Mouse (Mus musculus): ENCODE data around the gene Nf1. TPM values are rescaled to one million over a fixed set of nuclear protein-coding genes. Genes with fewer than 3 reads are reported as not detected.

Nf1 gene
- 4.5 TPM for polyA plus RNA-seq (2014; fragmentation: Illumina TruSeq; extraction: RNeasy Lipid Tissue Mini Kit (QIAGEN cat#74804); ENCODE audit: insufficient read depth, low read depth, low replicate concordance)

DNA sequence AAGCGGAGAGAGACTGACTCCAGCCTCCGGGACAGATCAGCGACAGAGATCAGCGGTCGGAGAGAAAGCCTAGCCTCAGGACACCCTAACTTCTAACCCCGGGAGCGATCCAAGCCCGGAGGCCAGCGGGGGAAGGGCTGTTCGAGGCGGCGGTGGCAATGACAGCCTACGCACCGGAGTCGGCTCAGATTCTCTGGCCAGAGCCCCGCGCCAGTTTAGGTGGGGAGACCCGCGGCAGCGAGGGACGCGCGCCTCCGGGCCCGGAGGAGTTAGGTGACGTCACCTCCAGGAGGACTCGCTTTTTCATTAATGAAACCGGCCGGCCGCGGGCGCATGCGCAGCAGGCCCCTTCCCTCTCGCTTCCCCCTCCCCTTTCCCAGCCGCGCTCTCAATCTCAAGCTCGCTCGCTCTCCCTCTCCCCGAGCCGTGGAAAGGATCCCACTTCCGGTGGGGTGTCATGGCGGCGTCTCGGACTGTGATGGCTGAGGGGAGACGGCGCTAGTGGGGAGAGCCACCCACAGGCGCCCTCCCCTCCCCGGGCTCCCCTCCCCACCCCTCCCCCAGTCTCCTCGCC is at the start of gene Nf1:
Gene Nf1, plus strand, starts transcription at position 460 of the 574 bp plus-strand sequence.

DNA sequence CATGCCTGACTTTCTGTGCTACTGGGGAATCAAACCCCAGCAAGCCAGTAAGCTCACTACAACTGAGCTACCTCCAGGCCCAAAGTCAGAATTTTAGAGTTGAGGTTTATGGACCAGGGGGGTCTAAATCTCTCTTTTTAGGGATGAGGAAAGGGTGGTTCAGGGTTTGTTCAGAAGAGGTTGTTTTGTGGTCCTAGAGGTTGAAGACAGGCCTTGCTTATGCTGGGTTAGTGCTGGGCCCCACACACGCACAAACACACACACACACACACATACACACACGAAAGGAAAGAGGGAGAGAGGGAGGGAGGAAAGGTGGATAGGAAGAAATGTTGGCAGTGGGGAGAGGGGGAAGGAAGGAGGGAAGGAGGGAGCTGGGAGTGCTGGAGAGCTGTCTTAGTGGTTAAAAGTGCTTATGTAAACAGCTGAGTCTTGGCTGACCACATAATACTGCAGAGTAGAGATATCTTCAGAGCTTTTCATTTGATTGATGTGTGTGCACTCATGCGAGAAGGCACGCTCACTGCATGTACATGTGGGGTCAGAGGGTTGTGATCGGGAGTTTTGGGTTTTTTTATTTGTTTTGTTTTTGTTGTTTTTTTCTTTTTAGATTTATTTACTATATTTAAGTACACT is 42.5 kb upstream of the Nf1 start, which contains the start of gene Gm9964:
Gene Gm9964, minus strand, starts transcription at position 51 of the 636 bp plus-strand sequence.

DNA sequence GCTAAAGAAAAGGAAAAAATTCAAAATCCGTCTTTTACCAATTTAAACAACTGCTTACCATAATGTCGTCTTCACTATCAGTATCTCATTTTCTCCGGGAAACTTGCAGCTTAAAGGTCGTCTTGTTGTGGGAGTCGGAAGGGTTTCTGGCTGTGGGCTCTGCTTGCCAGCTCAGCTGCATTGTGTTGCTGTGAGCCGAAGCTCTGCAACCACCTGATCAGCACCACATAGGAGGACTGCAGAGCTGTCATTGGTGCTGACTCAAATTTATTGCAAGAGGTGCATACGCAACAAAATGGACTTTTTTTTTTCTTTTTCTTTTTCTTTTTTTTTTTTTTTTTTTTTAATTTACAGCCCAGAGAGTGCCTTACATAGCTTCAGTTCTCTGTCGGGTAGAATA is 164.4 kb downstream of the Nf1 start, which contains the start of gene Omg:
Gene Omg, minus strand, starts transcription at position 240 of the 400 bp plus-strand sequence.

DNA sequence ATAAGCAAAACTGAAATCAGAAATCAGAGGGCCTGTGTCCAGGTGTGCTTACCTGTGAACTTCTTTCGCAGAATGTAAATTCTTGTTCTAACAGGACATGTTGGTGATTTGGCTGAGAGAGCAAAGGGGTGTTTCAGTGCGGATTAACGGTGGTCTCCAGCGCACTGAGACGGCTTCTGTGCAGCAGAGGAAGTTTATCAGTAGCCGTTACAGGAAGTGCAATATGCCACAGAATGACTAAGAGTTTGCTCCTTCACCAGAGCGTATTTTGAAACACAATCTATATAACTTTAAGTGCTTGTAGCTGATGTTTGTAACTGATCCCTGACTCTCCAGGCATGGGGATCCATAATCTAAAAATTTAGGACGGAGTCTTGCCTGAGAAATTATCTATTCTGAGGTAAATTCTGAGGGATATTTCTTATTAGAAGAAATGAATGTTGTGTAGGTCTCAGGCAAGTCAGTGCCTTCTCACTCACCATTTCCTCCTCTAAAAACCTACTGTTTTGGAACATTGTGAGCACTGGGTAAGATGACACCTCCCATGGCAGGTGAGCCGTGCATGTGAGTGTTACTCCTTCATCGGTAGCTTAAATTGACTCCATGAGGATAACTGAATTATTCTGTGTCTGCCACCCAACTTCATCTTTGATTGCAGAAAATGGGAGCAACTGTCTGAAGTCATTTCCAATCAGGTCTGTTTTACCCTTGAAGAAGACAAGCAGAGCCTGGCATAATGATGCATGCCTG is 184.2 kb downstream of the Nf1 start, which contains the start of gene Evi2b:
Gene Evi2b, minus strand, starts transcription at position 203 of the 750 bp plus-strand sequence.

DNA sequence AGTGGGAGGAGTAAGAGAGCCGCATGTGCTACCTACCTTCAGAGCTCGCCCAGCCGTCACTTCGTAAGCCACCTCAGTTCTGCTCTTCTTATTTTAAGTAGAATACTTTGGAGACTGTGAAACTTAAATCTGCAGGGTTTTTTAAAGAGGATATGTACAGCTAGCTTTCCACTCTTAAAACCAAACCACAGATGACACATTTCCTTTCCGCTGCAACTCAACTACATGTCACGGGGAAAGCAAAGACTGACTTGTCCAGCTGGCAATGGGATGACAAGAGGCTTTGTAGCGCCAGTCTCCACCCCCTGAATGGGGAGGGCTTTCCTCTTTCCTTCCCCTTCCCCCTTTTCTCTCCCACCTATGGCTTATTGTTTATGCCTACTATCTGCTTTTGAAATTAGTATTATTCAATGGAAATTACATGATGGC is 190.9 kb downstream of the Nf1 start, which contains the start of the genes Evi2 and Evi2a:
Gene Evi2, minus strand, starts transcription at position 257 of the 429 bp plus-strand sequence.
Gene Evi2a, minus strand, starts transcription at position 277 of the 429 bp plus-strand sequence.

DNA sequence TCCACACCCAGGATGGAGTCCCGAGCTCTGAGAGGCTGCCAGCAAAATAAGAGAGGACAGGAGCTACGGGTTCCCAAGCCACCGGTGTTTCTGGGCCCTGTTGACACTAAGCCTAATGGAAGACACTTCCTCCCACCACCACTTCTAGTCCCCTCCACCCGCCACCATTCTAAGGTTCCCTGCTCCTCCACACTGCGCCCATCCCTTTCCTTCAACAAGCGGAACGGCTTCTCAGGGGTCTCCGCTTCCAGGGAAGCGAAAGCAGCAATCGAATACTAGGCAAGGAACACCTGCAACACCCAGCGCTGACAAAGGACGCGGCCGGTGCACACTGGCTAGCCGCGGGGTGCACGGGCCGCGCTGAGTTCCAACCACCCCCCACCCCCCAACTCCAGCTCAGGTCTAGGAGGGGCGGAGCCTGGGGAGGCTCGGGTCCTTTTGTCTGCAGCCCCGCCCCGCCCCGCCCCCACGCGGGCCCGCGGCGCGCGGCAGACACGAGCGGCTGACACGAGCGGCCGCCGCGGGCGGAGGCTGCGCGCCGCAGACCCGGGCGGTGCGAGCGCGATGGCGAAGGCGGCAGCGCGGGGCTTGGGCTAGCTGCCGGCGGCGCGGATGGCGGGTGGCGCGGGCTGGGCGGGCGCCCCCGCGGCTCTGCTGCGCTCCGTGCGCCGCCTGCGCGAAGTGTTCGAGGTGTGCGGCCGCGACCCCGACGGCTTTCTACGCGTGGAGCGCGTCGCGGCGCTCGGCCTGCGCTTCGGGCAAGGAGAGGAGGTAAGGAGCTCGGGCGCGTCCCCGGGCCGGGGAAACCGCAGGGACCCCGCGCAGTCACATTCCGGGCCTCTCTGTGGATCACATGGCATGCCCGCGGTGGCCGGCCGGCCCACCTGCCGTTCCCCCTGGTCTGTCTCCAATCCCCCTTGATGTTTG is 251.4 kb downstream of the Nf1 start, which contains the start of gene Rab11fip4:
Gene Rab11fip4, plus strand, starts transcription at position 549 of the 927 bp plus-strand sequence.

Other genes starting within 250 kb of the Nf1 start
- 4.4 TPM for gene Ksr1, start 193.3 kb upstream of the Nf1 start, polyA plus RNA-seq (2014; fragmentation: Illumina TruSeq; extraction: RNeasy Lipid Tissue Mini Kit (QIAGEN cat#74804); ENCODE audit: insufficient read depth, low read depth, low replicate concordance)
- gene Wsb1, start 85.0 kb upstream of the Nf1 start, polyA plus RNA-seq (2014; fragmentation: Illumina TruSeq; extraction: RNeasy Lipid Tissue Mini Kit (QIAGEN cat#74804); ENCODE audit: insufficient read depth, low read depth, low replicate concordance): 47.6 TPM
- not detected for gene Gm9964, start 42.8 kb upstream of the Nf1 start, polyA plus RNA-seq (2014; fragmentation: Illumina TruSeq; extraction: RNeasy Lipid Tissue Mini Kit (QIAGEN cat#74804); ENCODE audit: insufficient read depth, low read depth, low replicate concordance)
- not detected for gene Omg, start 164.4 kb downstream of the Nf1 start, polyA plus RNA-seq (2014; fragmentation: Illumina TruSeq; extraction: RNeasy Lipid Tissue Mini Kit (QIAGEN cat#74804); ENCODE audit: insufficient read depth, low read depth, low replicate concordance)
- gene Evi2b, start 184.1 kb downstream of the Nf1 start, polyA plus RNA-seq (2014; fragmentation: Illumina TruSeq; extraction: RNeasy Lipid Tissue Mini Kit (QIAGEN cat#74804); ENCODE audit: insufficient read depth, low read depth, low replicate concordance): 11.4 TPM
- gene Evi2, start 190.9 kb downstream of the Nf1 start, polyA plus RNA-seq (2014; fragmentation: Illumina TruSeq; extraction: RNeasy Lipid Tissue Mini Kit (QIAGEN cat#74804); ENCODE audit: insufficient read depth, low read depth, low replicate concordance): 0.55 TPM
- gene Evi2a, start 190.9 kb downstream of the Nf1 start, polyA plus RNA-seq (2014; fragmentation: Illumina TruSeq; extraction: RNeasy Lipid Tissue Mini Kit (QIAGEN cat#74804); ENCODE audit: insufficient read depth, low read depth, low replicate concordance): 14.8 TPM